Mouse (Mus musculus): ENCODE measurements around the gene Tssc4. TPM values are rescaled to one million over a fixed set of nuclear protein-coding genes. Genes with fewer than 3 reads are reported as not detected.

Tssc4 gene
- polyA plus RNA-seq, 2 experiments = 65.0 to 130 TPM

GRCm38 (mm10) chr7:143046358-143046757, 22.7 kb upstream of the Tssc4 start:
- DNase-seq (ENCODE audit: low spot score) (no peak), ATAC-seq (ENCODE audit: low FRiP score, low read depth) (no peak)
- Histone ChIP-seq H3K9me3 (ENCODE audit: control insufficient read depth, low read length) (0 out of 2 replicates have a peak, but pooled peaks cover 3% of the 10 kb centered on the region), H3K4me2 (replicated peaks; ENCODE audit: low read depth, low read length, severe bottlenecking) (no peak overlapping the region), H3K4me3 (replicated peaks; ENCODE audit: low read length) (no peak overlapping the region), H3K27me3 (ENCODE audit: control insufficient read depth, insufficient read depth, low read length) (no peaks in the 10 kb centered on the region), H3K4me1 (ENCODE audit: control insufficient read depth, insufficient read depth, low read length) (no peaks in the 10 kb centered on the region), H3K27ac (replicated peaks; ENCODE audit: low read depth, low read length) (no peak overlapping the region), H3K36me3 (ENCODE audit: control insufficient read depth, insufficient read depth, low read length) (no peaks in the 10 kb centered on the region; the same call in 1 of the 2 replicates), H3K9ac (ENCODE audit: low read depth, low read length, severe bottlenecking) (no peak overlapping the region)
- TF ChIP-seq POLR2A (IDR thresholded peaks at IDR 0.05; ENCODE audit: borderline replicate concordance, extremely low read depth, insufficient read depth, insufficient read length) = no peak
- 84% methylated on average over 7 of the region's 7 CpGs for WGBS

- Histone ChIP-seq H3K4me2 (replicated peaks; ENCODE audit: low read depth, low read length, severe bottlenecking) (no peak overlapping the region), H3K27ac (replicated peaks; ENCODE audit: low read depth, low read length) (no peak overlapping the region), H3K36me3 (ENCODE audit: control insufficient read depth, insufficient read depth, low read length) (no peaks in the 10 kb centered on the region; the same call in 1 of the 2 replicates), H3K9ac (ENCODE audit: low read depth, low read length, severe bottlenecking) (no peak overlapping the region), H3K9me3 (ENCODE audit: control insufficient read depth, low read length) (0 out of 2 replicates have a peak, but pooled peaks cover 3% of the 10 kb centered on the region), H3K4me1 (ENCODE audit: control insufficient read depth, insufficient read depth, low read length) (peaks cover 6% of the 10 kb centered on the region), H3K27me3 (ENCODE audit: control insufficient read depth, insufficient read depth, low read length) (no peaks in the 10 kb centered on the region), H3K4me3 (replicated peaks; ENCODE audit: low read length) (no peak overlapping the region)
- 72% methylated on average over 3 of the region's 3 CpGs for WGBS
- ATAC-seq (ENCODE audit: low FRiP score, low read depth) (no peak), DNase-seq (ENCODE audit: low spot score) (no peak)
- no peak for TF ChIP-seq POLR2A (IDR thresholded peaks at IDR 0.05; ENCODE audit: borderline replicate concordance, extremely low read depth, insufficient read depth, insufficient read length)
Observed at GRCm38 (mm10) chr7:143049331-143049730, 19.7 kb upstream of the Tssc4 start.

GRCm38 (mm10) chr7:143049841-143050816, 18.9 kb upstream of the Tssc4 start:
- H3K27ac ChIP-seq (replicated peaks; ENCODE audit: low read depth, low read length) = no peak overlapping the region
- H3K27me3 ChIP-seq (ENCODE audit: control insufficient read depth, insufficient read depth, low read length) = no peaks in the 10 kb centered on the region
- H3K4me2 ChIP-seq (replicated peaks; ENCODE audit: low read depth, low read length, severe bottlenecking) = no peak overlapping the region
- no peak overlapping the region for H3K4me3 ChIP-seq (replicated peaks; ENCODE audit: low read length)
- H3K4me1 ChIP-seq (ENCODE audit: control insufficient read depth, insufficient read depth, low read length) = peaks cover 14% of the 10 kb centered on the region
- H3K9ac ChIP-seq (ENCODE audit: low read depth, low read length, severe bottlenecking) = no peak overlapping the region
- ATAC-seq (ENCODE audit: low FRiP score, low read depth) (no peak), DNase-seq (ENCODE audit: low spot score) (no peak)
- no peak for TF ChIP-seq POLR2A (IDR thresholded peaks at IDR 0.05; ENCODE audit: borderline replicate concordance, extremely low read depth, insufficient read depth, insufficient read length)
- H3K9me3 ChIP-seq (ENCODE audit: control insufficient read depth, low read length) = no peaks in the 10 kb centered on the region
- WGBS = 93% methylated on average over 3 of the region's 3 CpGs
- peaks cover 7% of the 10 kb centered on the region for H3K36me3 ChIP-seq (ENCODE audit: control insufficient read depth, insufficient read depth, low read length)

GRCm38 (mm10) chr7:143051316-143051715, 17.7 kb upstream of the Tssc4 start:
- ATAC-seq (ENCODE audit: low FRiP score, low read depth) = no peak
- H3K4me2 ChIP-seq (replicated peaks; ENCODE audit: low read depth, low read length, severe bottlenecking) = no peak overlapping the region
- H3K4me1 ChIP-seq (ENCODE audit: control insufficient read depth, insufficient read depth, low read length) = peaks cover 24% of the 10 kb centered on the region
- peaks cover 11% of the 10 kb centered on the region for H3K36me3 ChIP-seq (ENCODE audit: control insufficient read depth, insufficient read depth, low read length)
- WGBS = 67% methylated on average over 2 of the region's 2 CpGs
- no peaks in the 10 kb centered on the region for H3K9me3 ChIP-seq (ENCODE audit: control insufficient read depth, low read length)
- H3K9ac ChIP-seq (ENCODE audit: low read depth, low read length, severe bottlenecking) = no peak overlapping the region
- no peak for TF ChIP-seq POLR2A (IDR thresholded peaks at IDR 0.05; ENCODE audit: borderline replicate concordance, extremely low read depth, insufficient read depth, insufficient read length)
- no peak overlapping the region for H3K4me3 ChIP-seq (replicated peaks; ENCODE audit: low read length)
- H3K27me3 ChIP-seq (ENCODE audit: control insufficient read depth, insufficient read depth, low read length) = no peaks in the 10 kb centered on the region
- no peak for DNase-seq (ENCODE audit: low spot score)
- no peak overlapping the region for H3K27ac ChIP-seq (replicated peaks; ENCODE audit: low read depth, low read length)

GRCm38 (mm10) chr7:143052626-143053007, 16.4 kb upstream of the Tssc4 start, which contains the start of gene Cd81:
TSS of gene Cd81 (plus strand) at chr7:143052739.
- H3K27me3 ChIP-seq (ENCODE audit: control insufficient read depth, insufficient read depth, low read length) = no peaks in the 10 kb centered on the region
- WGBS = under 1% methylated on average over 29 of the region's 37 CpGs
- peak; percentile 89; the same call in 1 of the 2 replicates for TF ChIP-seq POLR2A (IDR thresholded peaks at IDR 0.05; ENCODE audit: borderline replicate concordance, extremely low read depth, insufficient read depth, insufficient read length)
- ATAC-seq (ENCODE audit: low FRiP score, low read depth) (peak; percentile 85), DNase-seq (ENCODE audit: low spot score) (peak; percentile 84)
- H3K4me2 ChIP-seq (replicated peaks; ENCODE audit: low read depth, low read length, severe bottlenecking) = peak within 1 kb of the TSS; percentile 94
- peak within 1 kb of the TSS; percentile 92 for H3K27ac ChIP-seq (replicated peaks; ENCODE audit: low read depth, low read length)
- H3K9ac ChIP-seq (ENCODE audit: low read depth, low read length, severe bottlenecking) = peak within 1 kb of the TSS; percentile 94
- peak within 1 kb of the TSS; percentile 99 for H3K4me3 ChIP-seq (replicated peaks; ENCODE audit: low read length)
- no peaks in the 10 kb centered on the region for H3K9me3 ChIP-seq (ENCODE audit: control insufficient read depth, low read length)
- H3K4me1 ChIP-seq (ENCODE audit: control insufficient read depth, insufficient read depth, low read length) = peaks cover 35% of the 10 kb centered on the region
- peaks cover 19% of the 10 kb centered on the region for H3K36me3 ChIP-seq (ENCODE audit: control insufficient read depth, insufficient read depth, low read length)

Measured in limb, embryonic 14.5 days (tissue).